Mouse (Mus musculus): ENCODE measurements around the gene Il23r.

Il23r gene

DNA sequence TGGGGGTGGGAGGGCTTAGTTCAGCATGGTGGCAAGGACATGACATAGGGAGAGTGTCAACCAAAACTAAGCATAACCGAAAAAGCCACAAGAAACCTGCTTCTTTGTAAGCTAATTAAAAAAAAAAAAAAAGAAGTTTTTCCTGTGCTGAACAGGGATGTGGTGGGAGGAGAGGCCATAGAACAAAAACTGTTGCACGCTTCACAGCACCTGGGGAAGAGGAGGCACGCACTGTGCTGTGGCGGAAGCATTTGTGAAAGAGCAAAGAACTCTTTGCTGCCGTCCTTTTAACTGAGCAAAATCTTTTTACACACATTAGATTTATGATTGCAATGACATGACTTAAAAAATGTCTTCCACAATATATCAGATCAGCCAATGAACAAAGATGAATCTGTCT, 69.9 kb downstream of the Il23r start:
- no peak for DNase-seq

DNA sequence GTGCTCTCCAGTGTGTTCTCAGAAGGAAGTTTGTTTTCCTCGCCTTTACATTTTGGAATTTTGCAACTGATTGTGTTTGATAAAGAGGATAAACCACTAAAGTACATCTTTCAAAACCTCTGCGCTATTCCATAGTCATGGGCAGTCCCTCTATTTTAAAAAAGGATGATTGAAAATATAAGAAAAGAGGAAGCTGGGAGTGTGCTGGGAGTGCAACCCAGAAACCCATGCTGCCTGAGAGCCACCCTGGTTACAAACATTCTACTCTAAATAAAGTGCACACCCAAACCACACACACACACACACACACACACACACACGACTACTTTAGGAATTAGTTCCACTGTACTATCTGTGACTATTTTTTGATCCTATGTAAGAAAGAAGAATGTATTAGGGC, 75.1 kb downstream of the Il23r start:
- DNase-seq, result no peak

DNA sequence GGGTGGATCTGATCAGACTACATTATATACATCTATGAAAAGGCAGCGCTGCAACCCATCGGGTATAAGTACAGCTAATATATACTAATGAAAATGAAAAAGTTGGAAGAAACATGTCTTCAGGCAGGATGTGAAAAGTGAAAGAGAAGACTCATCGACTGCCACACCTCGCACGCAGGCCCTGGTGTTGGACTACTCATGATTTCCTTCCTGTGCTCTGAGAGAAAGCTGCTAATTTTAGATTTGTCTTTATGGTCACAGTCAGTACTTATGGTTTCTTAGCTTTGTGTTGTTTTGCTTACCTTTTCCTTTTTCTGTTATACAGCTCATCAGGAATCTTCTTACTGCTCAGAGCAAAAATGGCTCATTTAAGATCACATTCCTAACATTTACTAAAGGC, 76.4 kb downstream of the Il23r start:
- no peak for DNase-seq

DNA sequence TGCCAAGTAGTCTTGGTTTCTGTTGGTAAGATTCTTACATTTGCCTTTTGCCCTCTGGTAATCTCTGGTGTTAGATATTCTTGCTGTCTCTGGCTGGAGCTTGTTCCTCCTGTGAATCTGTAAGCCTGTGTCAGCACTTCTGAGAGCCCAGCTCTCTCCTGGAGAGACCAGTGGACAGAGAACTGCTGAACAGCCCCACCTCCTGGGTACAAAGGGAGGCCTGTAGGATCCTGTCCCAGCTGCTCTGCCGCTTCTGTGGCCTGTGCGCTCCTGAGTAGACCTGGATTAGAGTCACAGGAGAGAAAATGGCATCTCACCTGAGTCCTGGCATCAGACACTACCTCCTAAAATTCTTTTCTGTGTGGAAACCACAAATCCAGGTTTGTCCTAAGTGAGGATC, 78.3 kb downstream of the Il23r start:
- DNase-seq, result no peak

DNA sequence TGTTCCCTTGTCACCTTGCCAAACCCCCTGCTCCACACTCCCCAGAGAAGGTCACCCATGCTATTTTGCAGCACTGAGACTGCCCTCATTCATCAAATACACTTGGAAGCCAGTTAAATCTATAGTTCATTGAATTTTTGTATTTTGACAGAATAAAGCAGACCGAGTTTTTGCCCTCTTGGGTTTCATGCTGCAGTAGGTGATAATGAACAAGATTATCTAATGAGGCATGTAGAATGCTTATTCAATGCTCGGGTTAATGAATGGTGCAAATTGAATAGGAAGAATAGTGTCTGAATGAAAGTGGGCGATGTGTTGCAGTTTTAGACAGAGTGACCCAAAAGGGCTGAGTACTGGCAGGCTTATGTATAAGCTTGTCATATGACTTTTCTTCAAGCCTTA, 86.4 kb downstream of the Il23r start:
- no peak for DNase-seq

DNA sequence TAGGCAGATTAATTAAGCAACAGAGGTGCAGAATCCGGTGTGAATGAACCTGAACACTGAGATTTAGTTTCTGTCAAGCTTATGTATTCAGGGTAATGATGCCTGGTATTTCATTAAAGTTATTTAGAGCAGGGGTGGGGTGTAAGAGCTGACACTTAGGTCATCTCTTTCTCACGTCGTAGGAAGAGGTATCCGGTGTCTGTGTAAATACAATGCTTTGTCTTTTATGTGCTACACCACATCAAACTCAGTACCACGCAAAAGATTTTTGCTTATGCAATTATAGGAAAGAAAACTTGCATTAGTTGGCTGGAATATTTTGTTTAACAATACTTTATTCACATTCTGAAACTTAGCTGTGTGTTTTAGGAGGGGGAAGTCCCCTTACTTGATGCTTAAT, 92.1 kb downstream of the Il23r start:
- DNase-seq, result no peak

DNA sequence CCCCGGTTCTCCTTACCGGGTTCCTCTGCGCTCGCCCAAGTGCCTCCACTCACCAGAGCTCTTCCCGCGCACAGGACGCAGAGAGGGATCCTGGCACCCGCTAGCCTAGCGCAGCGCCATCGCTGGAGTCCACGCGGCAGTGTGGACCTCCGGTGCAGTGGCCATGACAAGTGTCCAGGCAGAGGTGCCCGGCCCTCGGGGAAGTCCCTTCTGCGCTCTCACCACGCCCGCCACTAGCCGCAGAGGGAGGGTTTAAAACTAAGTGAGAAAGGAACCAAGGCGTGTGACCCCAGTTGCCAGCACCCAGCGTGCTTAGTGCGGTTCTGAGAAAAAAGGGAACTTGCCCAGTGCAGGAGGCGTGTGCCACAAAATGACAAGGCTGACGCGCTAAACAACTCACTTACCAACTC, 115.7 kb downstream of the Il23r start, which contains the start of gene Il12rb2:
Gene Il12rb2 (minus strand): TSS at position 207 of the 410 bp plus-strand sequence.
- peak; percentile 15 for DNase-seq
